Comparison of ENCODE assay signal across 24 mouse cellular contexts in genomic region chr16:18474021-18474420, GRCm38 (mm10). TPM values are rescaled to one million over a fixed set of nuclear protein-coding genes. Genes with fewer than 3 reads are reported as not detected.
DNase-seq lines count a peak whose midpoint lies in the region; ATAC-seq lines count a peak whose summit lies in the region.
"Had no signal": no experiment of that assay in that cellular context is flagged by ENCODE, and none has a peak within 500 bp of the region (broad histone marks: within the 10 kb centered on the region; RNA-seq: fewer than 3 reads in every experiment).

No protein-coding gene starts in this region.

- no peaks in the 10 kb centered on the region for H3K9me3 ChIP-seq in heart, embryonic 10.5 days
- H3K9me3 ChIP-seq in limb, embryonic 12.5 days = no peaks in the 10 kb centered on the region
- no peaks in the 10 kb centered on the region for H3K9me3 ChIP-seq in limb, embryonic 10.5 days (replicated peaks)
- H3K9me3 ChIP-seq: embryonic facial prominence, embryonic 10.5 days; embryonic facial prominence, embryonic 12.5 days; forebrain, embryonic 13.5 days; forebrain, embryonic 15.5 days; G1E had no signal

- H3K27ac ChIP-seq in heart, embryonic 10.5 days = no peak overlapping the region
- peak overlapping the region; percentile 50; the same call in 1 of the 2 replicates for H3K27ac ChIP-seq in limb, embryonic 12.5 days
- H3K27ac ChIP-seq in limb, embryonic 10.5 days = no peak overlapping the region
- H3K27ac ChIP-seq: embryonic facial prominence, embryonic 10.5 days; embryonic facial prominence, embryonic 12.5 days; forebrain, embryonic 13.5 days; forebrain, embryonic 15.5 days had no signal

- no peaks in the 10 kb centered on the region for H3K27me3 ChIP-seq in heart, embryonic 10.5 days (ENCODE audit: insufficient read depth, poor library complexity, severe bottlenecking)
- H3K27me3 ChIP-seq in limb, embryonic 12.5 days = no peaks in the 10 kb centered on the region
- H3K27me3 ChIP-seq in limb, embryonic 10.5 days (ENCODE audit: low read depth, poor library complexity, severe bottlenecking) = no peaks in the 10 kb centered on the region
- H3K27me3 ChIP-seq: CH12.LX; embryonic facial prominence, embryonic 12.5 days; forebrain, embryonic 13.5 days; forebrain, embryonic 15.5 days; Patski had no signal

- 81% methylated on average over 2 of the region's 2 CpGs for WGBS in heart, embryonic 10.5 days
- WGBS in limb, embryonic 12.5 days = 80% methylated on average over 2 of the region's 2 CpGs
- 89% methylated on average over 2 of the region's 2 CpGs for WGBS in limb, embryonic 10.5 days

- H3K4me2 ChIP-seq in limb, embryonic 12.5 days = no peak overlapping the region
- H3K4me2 ChIP-seq: embryonic facial prominence, embryonic 12.5 days; forebrain, embryonic 13.5 days; forebrain, embryonic 15.5 days had no signal

- no peak overlapping the region for H3K4me3 ChIP-seq in heart, embryonic 10.5 days
- no peak overlapping the region for H3K4me3 ChIP-seq in limb, embryonic 12.5 days (replicated peaks)
- no peak overlapping the region for H3K4me3 ChIP-seq in limb, embryonic 10.5 days
- H3K4me3 ChIP-seq: embryonic facial prominence, embryonic 10.5 days; embryonic facial prominence, embryonic 12.5 days; forebrain, embryonic 13.5 days; forebrain, embryonic 15.5 days had no signal

- peak; percentile 91 for DNase-seq in heart, adult 11 months
- no peak for DNase-seq in heart, embryonic 10.5 days (ENCODE audit: low spot score)
- DNase-seq in limb, embryonic 10.5 days (ENCODE audit: low spot score) = no peak
- peak; percentile 16 for DNase-seq in urinary bladder, adult 2 months (ENCODE audit: low spot score)
- no peak for DNase-seq in urinary bladder, postnatal 25 days (ENCODE audit: low spot score)
- DNase-seq: adrenal gland, adult 8-10 months; adrenal gland, postnatal 14 days; adrenal gland, postnatal 36 days; B cell, adult 2 months; cerebellum, adult 11-12 months; cerebellum, adult 2 months; cerebellum, adult 9-10 months; cerebellum, postnatal 10 days; cerebellum, postnatal 25 days had no signal

- H3K36me3 ChIP-seq in heart, embryonic 10.5 days = peaks cover 44% of the 10 kb centered on the region
- H3K36me3 ChIP-seq in limb, embryonic 12.5 days = peaks cover 11% of the 10 kb centered on the region; the same call in 1 of the 2 replicates
- H3K36me3 ChIP-seq in limb, embryonic 10.5 days = peaks cover 57% of the 10 kb centered on the region
- H3K36me3 ChIP-seq: forebrain, embryonic 15.5 days had no signal

- H3K9ac ChIP-seq in limb, embryonic 12.5 days (replicated peaks) = no peak overlapping the region
- H3K9ac ChIP-seq: embryonic facial prominence, embryonic 12.5 days; forebrain, embryonic 13.5 days; forebrain, embryonic 15.5 days had no signal

- peaks cover 14% of the 10 kb centered on the region for H3K4me1 ChIP-seq in heart, embryonic 10.5 days
- H3K4me1 ChIP-seq in limb, embryonic 12.5 days (replicated peaks) = 0 out of 2 replicates have a peak, but pooled peaks cover 21% of the 10 kb centered on the region
- peaks cover 14% of the 10 kb centered on the region; the same call in 1 of the 2 replicates for H3K4me1 ChIP-seq in limb, embryonic 10.5 days
- H3K4me1 ChIP-seq: forebrain, embryonic 13.5 days; forebrain, embryonic 15.5 days had no signal

- ATAC-seq in limb, embryonic 12.5 days (ENCODE audit: insufficient number of reproducible peaks, insufficient read depth, low FRiP score, low TSS enrichment, low read depth) = no peak
- ATAC-seq: activated CD4-positive, CD25-positive, alpha-beta regulatory T cell, adult 4 months; CD4-positive, CD25-positive, alpha-beta regulatory T cell, adult 4 months; forebrain, embryonic 13.5 days; forebrain, embryonic 15.5 days; Patski had no signal

RNA-seq across cellular contexts. Expression of gene Gnb1l, which starts 24.5 kb away (rescaled TPM):
- 10.8 and 17.1 TPM in 2 replicates for polyA plus RNA-seq in heart, embryonic 10.5 days (2016; fragmentation: Nextera tagmentation; extraction: Ambion mirVana)
- 18.4 and 19.4 TPM in 2 replicates for polyA plus RNA-seq in limb, embryonic 12.5 days (2016; fragmentation: Nextera tagmentation; extraction: Ambion mirVana)
- 15.3 and 18.4 TPM in 2 replicates for polyA plus RNA-seq in limb, embryonic 10.5 days (2016; fragmentation: Nextera tagmentation; extraction: Ambion mirVana)
- polyA plus RNA-seq in urinary bladder, adult 2 months (2012; rRNA removed) = 7.9 and 8.4 TPM in 2 replicates

RNA-seq across cellular contexts. Expression of gene Rtl10, which starts 24.7 kb away (rescaled TPM):
- polyA plus RNA-seq in heart, embryonic 10.5 days (2016; fragmentation: Nextera tagmentation; extraction: Ambion mirVana) = 1.3 and 1.6 TPM in 2 replicates
- polyA plus RNA-seq in limb, embryonic 12.5 days (2016; fragmentation: Nextera tagmentation; extraction: Ambion mirVana) = 4.2 and 5.1 TPM in 2 replicates
- 2.5 and 2.8 TPM in 2 replicates for polyA plus RNA-seq in limb, embryonic 10.5 days (2016; fragmentation: Nextera tagmentation; extraction: Ambion mirVana)
- 4.4 and 5.6 TPM in 2 replicates for polyA plus RNA-seq in urinary bladder, adult 2 months (2012; rRNA removed)

RNA-seq across cellular contexts. Expression of gene Comt, which starts 47.4 kb away (rescaled TPM):
- polyA plus RNA-seq in heart, embryonic 10.5 days (2016; fragmentation: Nextera tagmentation; extraction: Ambion mirVana) = 83.5 and 102 TPM in 2 replicates
- polyA plus RNA-seq in limb, embryonic 12.5 days (2016; fragmentation: Nextera tagmentation; extraction: Ambion mirVana) = 66.5 and 71.0 TPM in 2 replicates
- polyA plus RNA-seq in limb, embryonic 10.5 days (2016; fragmentation: Nextera tagmentation; extraction: Ambion mirVana) = 54.7 and 61.1 TPM in 2 replicates
- 169 and 205 TPM in 2 replicates for polyA plus RNA-seq in urinary bladder, adult 2 months (2012; rRNA removed)

RNA-seq across cellular contexts. Expression of gene Txnrd2, which starts 47.8 kb away (rescaled TPM):
- 40.1 and 47.7 TPM in 2 replicates for polyA plus RNA-seq in heart, embryonic 10.5 days (2016; fragmentation: Nextera tagmentation; extraction: Ambion mirVana)
- polyA plus RNA-seq in limb, embryonic 12.5 days (2016; fragmentation: Nextera tagmentation; extraction: Ambion mirVana) = 23.1 and 26.1 TPM in 2 replicates
- polyA plus RNA-seq in limb, embryonic 10.5 days (2016; fragmentation: Nextera tagmentation; extraction: Ambion mirVana) = 29.6 and 32.2 TPM in 2 replicates
- 16.5 and 21.5 TPM in 2 replicates for polyA plus RNA-seq in urinary bladder, adult 2 months (2012; rRNA removed)

Comparison
In these comparisons a context has a peak if more than half of its experiments do, and no peak if none do; other contexts are left out.
1. DNase-seq: peak in heart, adult 11 months (single experiment) and urinary bladder, adult 2 months (single experiment); none in heart, embryonic 10.5 days (single experiment), limb, embryonic 10.5 days (single experiment) and urinary bladder, postnatal 25 days (single experiment).